Mouse (Mus musculus) gastrocnemius, adult 18-20 months (tissue): ENCODE results near the gene Igsf21. TPM values are rescaled to one million over a fixed set of nuclear protein-coding genes. Genes with fewer than 3 reads are reported as not detected.

ENCODE experiments used
- DNase-seq: peaks from one replicate; pipeline ENCODE4 v3.0.0; 2021; ENCODE audit warnings: low spot score
- total RNA-seq, 2 experiments: library from RNA; stranded (reverse); gene quantifications; 2 replicates each; pipeline ENCODE4 v1.2.3; 2021

The Igsf21 gene
- total RNA-seq, 2 experiments from 2014 or later: not detected

DNA sequence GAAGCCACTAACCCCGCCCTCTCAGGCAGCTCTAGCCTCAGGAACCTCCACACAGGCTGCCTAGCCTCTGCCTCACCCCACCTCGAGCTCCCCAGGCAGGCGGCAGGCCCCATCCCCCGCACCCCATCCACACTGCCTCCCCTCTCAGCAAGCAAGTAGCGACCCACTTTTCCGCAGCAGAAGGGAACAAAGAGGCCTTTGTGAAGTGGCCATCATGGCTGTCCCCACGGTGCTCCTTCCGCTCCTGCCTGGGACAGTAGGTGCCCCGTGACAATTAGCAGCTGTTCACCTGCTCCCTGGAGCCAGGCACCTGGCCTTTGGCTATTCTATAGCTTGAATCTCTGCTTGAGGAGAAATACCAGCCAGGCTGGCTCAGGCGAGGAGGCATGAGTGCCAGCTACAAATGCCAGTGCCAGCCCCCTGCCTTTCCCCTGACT lies 9.3 kb downstream of the Igsf21 start:
- DNase-seq: no peak

DNA sequence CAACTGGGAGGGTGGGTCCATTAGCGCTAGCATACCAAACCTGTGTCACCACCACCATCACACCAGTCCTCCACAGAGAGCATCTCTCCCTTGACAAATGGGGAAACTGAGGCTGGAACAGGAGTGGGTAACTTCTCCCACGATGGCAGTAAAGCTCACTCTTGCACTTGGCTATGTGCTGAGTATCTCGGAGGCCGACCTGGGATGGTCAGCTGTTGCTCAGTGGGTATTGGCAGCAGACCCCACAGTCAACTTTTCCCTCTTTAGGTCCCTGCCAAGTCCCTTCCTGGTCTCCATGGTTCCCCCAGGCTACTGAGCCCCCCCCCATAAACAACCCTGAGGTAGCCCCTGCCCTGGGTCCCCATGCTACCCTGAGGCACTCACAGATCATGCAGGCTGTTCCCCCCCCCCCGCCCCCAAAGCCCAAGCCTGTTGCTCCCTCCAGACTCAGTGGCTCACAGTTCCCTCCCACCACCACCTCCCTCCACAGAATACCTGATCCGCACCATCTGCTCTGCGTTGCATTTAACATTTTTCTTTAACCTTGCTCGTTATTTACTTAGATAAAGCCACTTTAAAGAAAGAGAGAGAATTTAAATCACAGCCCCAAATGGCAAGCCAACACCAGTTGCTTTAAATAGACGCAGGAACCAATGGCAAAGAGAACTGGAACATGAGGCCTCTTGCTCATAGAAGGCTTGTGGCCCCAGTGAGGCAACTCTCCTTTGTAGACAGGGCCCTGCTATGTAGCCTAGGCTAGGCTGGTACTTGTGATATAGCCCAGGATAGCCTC lies 11.0 kb downstream of the Igsf21 start:
- DNase-seq: no peak

DNA sequence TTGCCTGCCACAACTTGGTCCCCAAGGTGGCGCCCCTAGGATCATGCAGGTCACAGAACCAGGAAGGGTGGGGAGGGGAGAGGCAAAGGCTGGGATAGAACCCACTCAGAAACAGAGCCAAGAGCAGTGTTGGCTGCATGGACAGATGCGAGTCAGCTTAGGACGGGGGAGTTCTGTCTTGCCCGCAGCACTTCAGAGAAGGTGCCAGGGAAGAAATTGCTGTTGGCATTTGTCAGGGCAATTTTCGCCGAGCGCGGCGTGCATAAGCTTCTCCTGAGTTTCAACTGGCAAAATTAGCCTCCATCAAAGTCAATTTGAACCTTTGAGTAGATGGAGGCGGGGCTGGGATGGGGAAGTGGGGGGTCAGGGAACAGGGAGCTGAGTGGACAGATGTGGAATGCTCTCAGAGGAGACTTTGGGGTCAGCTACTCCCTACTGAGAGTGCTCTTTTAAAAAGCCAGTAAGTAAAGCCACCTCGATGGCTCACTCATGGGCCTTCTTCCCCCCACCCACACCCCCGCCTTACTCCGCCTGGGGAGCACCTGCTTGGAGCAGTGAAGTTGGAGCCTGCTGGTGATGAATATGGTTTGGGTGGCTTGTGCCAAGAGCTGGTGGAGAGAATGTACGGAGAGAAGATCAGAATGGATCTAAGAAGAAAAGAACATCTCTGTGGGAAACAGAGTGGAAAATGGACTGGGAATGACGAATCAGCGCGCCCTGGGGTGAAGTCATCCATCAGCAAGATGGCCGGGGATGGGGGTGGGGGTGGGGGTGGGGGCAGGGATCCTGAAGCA lies 12.0 kb downstream of the Igsf21 start:
- no peak for DNase-seq

DNA sequence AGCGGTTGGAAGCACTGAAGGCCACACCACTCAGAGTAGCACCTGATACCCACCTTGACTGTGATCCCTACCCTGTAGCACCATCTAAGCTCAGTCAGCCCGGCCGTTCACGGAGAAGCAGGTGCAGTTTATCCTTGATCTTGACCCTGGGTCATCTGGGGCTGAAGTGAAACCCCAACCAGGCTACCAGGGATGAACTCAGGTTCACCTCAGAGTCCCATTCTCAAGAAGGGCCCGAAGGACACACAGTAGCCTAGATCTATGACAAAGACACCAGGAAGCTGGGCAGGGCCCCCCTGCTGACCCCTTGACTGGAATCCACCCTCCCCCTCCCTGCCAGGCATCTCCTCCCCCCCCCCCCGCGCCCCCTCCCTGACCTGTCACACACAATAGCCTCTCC lies 18.7 kb downstream of the Igsf21 start:
- DNase-seq: no peak

DNA sequence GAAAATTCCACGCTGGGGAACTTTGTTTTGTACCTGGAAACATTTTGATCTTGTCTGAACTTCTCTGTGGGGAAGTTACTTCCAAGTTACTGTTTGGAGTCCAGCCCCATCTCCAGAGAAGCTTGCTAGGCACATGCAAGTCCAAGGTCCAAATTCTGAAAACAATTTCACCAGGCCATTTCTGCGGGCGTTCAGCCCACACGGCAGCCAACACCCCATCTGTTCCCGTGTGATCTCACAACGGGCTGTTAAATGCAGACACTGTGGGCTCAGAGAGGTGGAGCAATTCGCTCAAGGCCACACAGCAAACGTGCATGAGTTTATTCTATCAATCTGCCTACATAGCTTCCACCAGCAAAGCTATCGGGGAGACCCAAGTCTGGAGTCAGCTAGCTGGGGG lies 21.4 kb downstream of the Igsf21 start:
- DNase-seq: no peak

DNA sequence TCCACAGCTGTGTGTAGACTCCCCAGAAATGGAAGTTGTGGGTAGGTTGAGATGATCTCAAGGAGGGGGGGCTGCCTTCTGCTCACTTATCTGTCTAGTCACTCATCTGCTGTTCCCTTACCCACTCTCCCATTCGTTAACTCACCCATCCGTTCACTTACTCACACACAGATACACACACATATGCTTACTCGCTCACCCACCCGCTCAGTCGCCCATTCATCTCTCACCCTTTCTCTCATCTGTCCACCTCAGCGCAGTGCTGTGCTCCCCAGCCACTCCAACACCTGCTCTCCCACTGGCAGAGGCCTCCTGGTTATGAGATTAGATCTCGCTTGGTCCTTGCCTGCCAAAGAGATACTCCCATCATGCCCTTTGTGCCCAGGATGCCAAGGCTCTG lies 22.1 kb downstream of the Igsf21 start:
- DNase-seq: no peak

DNA sequence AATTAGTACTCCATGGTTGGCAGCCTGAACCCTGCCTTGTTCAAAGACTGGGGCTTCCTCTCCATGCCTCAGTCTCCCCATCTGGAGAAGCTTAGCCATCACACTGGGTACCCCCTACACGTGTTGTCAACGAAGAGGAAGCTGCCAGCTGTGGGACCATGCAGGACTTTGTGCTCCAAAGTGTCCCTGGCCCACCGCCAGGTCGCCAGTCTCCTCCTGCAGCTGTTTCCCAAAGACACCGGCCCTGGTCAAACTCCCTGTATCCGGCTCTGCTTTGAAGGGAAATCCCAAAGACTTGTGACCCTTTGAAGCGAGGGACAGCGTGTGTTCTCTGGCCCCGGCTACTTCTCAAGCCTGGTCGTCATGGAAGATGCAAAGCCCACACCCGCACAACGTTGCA lies 23.5 kb downstream of the Igsf21 start:
- no peak for DNase-seq

DNA sequence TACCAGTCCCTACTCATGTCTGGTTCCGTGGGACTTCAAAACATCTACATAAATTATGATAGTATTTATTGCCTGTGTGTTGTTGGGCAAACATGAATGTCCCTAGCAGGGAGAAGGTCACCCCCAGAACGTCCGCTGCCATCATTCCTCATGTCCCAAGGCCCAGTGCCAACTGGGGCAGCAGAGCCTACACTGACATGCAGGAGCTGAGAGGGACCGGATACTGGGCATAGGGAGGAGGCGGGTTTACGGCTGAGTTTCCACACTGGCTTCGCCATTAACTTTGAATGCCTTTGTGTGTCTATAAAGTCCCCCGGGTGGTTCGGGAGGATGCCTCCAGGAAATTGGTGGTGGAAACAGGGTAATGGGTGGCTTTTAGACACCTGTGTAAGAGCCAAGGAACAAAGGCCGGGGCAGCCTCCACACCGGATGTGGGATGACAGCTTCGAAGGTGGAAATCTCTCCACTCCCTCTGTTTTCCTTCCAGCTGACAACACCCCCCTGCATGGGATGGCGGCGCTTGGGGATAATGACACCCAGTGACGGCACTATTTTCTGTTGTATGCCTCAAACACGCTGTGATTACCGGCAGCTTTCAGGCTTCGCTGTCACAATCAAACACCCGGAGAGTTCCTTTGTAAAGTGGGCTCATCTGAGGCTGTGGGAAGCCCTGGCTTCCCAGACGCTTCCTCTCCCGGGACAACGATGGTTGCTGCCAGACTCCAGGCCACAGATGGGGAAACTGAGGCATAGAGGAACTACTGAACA lies 26.1 kb downstream of the Igsf21 start:
- DNase-seq: no peak

DNA sequence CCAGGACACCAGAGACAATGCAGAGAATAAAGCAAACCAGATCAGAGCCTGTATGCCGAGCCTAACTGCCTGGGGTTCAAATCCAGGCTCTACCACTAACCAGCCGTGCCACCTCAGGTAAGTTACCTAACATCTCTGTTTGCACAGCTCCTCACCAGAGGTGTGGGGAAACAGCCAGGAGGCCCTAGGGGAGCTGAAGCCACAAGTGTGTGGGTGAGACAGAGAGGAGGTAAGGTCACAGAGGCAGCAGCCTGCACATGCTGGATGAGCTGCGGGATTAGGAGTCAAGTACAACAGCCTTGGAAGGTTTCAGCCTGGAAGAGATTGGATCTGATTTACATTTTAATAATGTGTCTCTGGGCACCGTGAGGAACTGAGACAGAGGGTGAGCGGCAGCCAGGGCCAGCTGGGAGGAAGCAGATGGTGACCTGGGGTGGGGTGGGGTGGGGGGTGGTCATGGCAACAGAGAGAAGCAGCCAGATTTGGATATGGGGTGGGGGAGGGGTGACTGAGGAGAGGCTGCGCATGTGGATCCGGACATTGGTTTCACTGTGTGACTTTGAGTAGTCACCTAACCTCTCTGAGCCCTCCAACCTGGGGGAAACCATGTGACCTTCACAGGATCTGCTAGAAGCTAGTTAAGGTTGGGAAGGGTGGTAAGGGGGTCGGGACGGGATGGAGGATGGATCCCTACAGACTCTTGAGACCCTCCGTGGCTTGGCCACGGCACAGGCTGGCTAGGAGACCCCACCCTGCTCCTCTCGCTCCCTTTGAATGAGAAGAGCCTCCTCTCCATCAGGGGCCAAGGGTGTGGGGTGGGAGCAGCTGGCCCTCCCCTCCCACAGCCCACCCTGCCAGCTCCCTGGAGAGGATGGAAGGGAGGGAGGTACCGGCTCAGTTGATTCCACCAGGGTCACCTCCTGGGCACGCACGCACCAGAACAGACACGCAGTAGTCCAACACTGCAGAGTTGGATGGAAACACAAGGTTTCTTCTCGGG lies 27.4 kb downstream of the Igsf21 start:
- no peak for DNase-seq

DNA sequence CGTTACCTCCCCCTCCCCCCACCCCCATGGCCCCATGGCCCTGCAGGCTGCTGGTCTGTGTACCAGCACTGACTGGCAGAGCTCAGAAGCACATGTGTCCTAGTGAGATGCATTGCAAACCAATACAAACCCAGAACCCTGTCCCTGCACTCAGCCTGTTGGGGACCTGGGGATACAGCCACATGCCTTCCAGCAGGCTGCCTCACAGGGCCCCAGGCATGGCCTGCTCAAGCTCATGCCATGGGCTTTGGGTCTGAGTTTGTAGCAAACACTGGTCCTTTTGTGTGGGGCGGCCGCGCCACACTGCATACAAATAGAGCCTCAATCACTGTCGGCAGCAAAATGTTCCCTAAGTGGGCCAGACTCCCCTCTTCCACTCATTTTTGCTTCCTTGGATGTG lies 28.2 kb downstream of the Igsf21 start:
- DNase-seq: no peak

DNA sequence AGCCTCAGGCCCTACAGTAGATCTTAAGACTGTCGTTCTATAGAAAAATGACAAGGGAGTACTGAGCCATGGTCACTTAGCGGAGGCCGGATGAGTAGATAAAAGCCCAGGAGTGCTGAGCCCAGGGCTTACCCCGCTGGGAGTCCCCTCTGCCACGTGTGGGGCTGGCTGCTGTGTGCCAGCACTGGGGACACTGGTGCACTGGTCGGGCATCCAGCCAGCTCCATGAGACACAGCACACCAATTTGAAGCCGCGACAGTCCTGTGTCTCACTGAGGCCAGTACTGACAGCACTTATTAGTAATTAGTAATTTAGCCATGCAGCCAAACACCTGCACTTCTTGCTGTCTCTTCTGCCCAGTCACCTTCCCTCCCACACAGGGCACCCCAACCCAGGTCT lies 28.6 kb downstream of the Igsf21 start:
- no peak for DNase-seq

DNA sequence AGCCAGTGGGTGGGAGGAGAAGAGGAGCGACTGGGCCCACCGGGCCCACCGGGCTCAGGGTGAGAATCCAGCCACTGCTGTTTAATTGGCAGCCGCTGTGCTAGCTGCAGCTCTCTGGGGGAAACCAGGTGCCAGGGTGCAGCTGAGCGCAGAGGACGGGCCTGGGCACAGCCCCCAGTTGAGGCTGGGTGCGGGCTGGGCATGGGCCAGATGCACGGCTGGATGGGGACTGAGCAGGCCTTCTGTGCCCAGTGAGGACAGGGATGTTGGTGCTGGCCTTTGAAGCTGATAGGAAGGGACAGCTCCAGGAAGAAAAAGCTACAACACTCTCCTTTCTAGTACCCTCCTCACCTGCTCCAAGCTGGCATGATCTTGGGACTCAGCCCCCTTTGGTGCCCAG lies 30.5 kb downstream of the Igsf21 start:
- no peak for DNase-seq

DNA sequence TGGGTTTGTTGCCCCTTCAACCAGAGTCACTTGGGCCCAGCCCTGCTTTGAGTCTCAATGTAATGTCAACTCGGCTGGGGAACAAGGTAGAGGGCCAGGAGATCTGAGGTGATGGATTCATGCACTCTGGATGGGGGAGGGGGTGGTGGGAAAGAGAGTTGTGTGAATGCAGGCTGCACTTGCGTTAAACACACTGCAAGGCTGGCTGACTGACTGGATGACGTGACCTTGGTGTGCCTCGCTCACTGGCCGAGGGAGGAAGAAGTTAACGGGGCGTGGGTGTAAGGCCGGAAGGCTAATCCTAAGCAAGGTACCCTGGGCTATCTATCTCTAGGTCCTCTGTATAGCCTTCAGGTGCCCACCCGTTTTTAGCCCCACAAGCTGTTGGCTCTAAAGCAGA lies 31.4 kb downstream of the Igsf21 start:
- no peak for DNase-seq

DNA sequence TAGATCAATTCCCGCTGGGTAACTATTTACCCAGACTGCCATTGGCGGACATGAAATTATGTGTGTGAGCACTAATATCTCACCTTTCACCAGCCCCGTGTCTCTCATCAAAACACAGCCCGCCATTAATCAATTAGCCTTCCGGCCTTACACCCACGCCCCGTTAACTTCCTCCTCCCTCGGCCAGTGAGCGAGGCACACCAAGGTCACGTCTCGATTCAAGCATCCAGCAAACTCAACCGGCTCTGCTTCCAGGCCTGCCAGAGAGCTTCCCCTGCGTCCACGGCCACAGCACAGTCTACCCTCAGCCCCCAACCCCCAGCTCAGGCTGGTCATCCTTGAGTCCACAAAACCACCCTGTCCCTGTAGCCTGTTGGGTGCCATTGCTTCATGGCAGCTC lies 32.2 kb downstream of the Igsf21 start:
- no peak for DNase-seq

DNA sequence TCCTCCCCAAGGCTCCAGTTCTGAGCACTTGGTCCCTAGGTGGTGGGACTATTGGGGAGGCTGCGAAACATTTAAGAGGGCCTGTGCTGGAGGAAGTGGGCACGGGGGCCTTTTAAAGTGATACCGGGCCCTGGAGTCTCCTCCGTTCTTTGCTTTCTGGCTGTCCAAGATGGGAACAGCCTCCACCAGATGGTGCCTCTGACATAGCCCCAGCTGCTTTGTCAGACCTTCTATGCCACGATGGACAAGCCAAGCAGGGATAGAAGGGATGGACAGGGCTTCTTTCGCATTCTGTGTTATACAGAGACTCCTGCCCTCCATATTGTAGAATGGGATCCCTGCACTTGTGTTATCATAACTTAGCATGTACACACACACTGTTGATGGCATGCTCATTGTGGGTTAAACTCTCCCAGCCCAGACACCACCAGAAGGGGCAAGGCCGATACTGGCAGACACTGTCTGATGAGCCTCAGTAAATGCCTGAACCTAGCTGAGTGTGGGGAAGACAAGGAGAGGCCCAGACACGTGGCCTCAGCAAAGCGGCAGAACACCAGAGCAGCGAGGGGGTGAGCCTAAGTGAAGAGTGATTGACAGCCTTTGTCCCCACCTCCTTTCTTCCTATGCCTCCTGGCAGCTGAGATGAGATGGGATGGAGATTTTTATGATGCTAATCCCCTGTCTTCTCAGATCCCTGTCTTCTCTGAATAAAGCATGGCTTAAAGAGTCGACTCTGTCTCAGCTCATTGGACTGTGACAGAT lies 36.3 kb downstream of the Igsf21 start:
- DNase-seq: no peak

DNA sequence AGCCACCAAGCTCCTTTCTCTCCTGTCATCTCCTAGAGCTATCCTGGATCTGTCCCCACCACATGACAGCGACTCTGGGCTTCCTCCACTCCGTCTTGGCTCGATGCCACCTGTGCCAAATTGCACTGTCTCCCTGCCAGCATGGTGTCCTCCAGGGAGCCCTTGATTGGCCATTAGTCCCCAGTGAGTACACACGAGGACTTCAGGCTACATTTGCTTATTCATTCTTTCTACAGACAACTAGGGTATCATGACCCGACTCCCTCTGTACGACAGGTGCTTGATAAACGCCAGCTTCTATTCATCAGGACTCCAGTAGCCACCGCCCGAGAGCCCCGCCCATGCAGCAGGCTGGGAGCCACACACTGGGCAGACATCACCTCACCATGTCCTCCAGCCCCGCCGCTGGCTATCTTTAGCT lies 40.8 kb downstream of the Igsf21 start:
- DNase-seq: peak; percentile 48

DNA sequence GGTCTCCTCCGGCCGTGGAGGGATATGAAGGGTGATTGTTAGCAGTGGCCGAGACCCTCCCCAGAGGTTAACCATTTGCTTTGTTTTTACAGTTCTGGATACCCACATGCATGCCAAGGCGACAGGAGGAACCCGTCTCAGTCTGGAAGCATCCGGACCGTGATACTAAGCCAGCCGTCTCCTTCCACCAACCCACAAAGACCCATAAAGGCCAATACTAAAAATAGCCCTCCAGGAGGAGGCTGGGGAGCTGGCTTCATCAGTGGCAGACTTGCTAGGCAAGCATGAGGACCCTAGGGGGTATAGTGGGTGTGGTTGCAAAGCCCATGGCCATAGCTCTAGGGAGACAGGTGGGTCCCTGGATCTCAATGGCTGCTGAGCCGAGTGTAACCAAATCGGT lies 41.8 kb downstream of the Igsf21 start:
- no peak for DNase-seq

DNA sequence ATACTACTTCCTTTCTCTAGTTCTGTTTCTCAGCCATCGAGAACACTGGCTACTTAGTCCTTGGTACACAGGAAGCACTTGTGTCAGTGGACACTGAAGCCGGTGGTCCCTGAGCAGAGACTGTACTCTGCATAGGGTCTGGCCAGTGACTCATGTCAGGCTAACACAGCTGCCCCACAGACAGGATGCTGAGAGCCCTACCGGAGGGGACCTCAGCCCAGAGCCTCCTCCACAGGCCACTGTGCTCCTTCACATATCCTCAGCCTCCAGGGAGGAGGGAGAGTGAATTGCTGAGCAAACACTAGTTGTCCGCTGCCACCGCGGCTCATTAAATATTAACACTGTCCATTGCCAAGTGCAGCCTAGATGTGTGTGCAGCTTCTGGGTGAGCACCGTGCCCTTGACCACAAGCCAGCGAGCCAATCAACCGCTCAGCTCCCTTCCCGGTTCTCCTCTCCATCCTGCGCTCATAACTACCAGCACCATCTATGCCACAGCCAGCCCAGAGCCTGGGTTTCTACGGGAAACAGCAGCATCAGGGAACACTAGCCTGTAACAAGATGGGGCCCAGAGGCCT lies 42.8 kb downstream of the Igsf21 start:
- no peak for DNase-seq

DNA sequence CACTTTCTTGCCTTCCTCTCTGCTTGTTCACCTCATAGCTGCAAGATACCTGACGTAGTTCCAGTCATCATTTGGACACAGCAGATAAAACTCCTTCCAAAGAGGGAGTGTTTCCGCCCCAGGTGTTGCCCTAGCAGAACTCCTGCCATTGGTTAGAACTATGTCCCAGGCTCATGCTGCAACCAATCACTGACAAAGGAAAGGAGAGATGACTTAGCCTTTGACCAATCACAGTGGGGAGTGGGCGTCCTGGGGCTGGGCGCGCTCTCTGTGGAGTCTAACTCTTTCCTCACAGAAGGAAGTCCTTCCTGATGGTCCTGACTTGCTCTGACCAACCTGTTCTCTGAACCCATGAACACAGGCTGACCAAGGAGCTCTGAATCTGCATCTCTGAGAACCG lies 44.4 kb downstream of the Igsf21 start:
- DNase-seq: no peak

DNA sequence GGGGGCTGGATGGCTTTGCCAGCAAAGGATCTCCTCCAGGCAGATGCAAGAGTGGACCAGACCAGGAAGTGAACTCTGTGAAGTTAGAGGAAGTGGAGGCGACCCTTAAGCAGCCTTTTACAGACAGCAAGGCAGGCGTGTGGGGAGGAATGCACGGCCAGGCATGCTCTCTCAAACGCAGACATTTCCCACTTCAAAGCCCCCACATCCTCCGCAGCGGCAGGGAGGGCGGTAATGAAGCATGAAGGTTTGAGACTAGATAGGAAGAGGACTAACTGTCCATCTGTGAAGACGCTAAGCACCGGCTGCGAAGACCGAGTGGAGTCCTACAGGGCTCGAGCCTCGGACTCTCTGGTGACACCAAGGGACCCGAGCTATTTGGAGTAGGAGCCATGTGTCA lies 46.3 kb downstream of the Igsf21 start:
- no peak for DNase-seq
